Mouse (Mus musculus) cerebellum, adult 11 months (tissue): ENCODE measurements around the gene Krt33b.

Source experiments
- DNase-seq: peaks from one replicate; pipeline ENCODE4 v3.0.0; 2022

The Krt33b gene

GRCm38 (mm10) chr11:99990571-99990970, 39.1 kb downstream of the Krt33b start:
- no peak for DNase-seq

- no peak for DNase-seq
Observed at GRCm38 (mm10) chr11:99989881-99990405, 39.7 kb downstream of the Krt33b start.

DNA sequence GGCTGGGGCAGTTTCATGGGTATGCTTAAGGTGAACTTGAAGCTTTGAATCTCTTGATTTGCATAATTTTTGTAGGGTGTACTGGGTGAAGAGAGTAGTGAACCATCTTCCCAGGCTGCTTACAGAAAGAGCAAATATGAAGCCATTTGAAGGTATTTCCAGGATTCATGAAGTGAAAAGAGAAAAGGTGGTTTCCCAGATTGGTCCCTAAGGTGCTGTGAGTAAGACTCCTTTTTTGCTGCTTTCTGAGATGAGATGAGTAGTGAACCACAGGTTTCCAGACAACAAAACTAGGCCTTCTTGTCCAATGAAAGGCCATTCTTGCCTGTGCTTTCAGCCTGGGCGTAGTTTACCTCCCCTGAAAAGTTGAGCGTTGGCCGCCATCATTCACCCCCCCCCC, 41.1 kb downstream of the Krt33b start:
- no peak for DNase-seq

DNA sequence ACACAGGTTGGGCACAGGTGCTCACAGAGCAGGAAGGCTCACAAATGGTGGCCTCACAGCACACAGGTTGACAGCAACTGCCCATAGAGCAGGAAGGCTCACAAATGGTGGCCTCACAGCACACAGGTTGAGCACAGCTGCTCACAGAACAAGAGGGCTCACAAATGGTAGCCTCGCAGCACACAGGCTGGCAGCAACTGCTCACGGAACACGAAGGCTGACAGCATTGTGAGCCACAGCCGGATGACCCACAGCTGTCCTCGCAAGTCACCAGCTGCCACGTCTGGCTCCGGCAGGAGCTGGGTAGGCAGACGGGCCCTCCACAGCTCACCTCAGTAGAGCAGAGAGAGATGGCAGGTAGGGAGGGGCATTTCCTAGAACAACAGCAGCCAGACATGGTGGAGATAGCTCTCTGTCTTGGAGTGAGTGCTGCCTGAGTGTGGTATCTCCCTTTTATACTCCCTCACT, 43.5 kb downstream of the Krt33b start, which contains the start of gene Krtap16-1:
Krtap16-1 (minus strand) TSS at position 418 of the 468 bp plus-strand sequence.
- DNase-seq: no peak

GRCm38 (mm10) chr11:99985291-99986092, 44.2 kb downstream of the Krt33b start:
- peak; percentile 88 for DNase-seq

DNA sequence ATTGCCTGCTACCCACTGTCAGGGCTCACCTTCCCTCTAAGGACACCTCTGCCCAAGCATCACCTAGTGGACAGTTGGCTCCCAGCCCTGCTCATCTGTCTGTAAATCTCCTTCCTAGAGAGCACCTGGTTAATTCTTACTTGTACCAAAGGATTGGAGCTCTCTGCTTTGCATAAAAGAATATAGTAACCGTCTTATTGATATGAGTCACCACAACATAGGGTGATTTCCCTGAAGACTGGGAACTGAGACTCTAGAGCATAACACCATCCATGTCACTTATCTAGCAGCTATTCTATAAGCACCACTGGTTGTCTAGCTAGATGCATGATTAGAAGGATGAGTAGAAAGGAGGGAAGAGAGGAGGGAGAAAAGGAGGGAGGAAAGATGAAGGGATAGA, 46.2 kb downstream of the Krt33b start:
- DNase-seq: no peak

DNA sequence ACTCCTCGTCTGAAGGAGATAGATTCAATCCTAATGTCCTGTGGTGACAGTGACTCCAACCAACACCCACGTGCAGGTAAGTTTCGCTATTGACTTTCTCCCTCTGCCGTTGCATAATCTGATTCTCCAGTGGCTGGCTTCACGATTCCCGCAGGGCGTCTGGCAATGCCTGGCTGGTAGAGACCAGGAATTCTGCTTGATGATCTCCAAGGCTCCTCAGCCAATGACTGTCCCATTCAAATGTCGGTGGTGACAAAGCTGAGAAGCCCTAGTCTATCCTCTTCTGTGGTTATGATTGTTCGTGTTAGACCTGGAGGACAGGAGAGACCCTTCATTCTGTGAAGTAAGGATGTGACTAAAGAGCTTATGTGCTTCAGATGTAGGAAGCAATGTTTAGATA, 46.9 kb downstream of the Krt33b start:
- DNase-seq: no peak

DNA sequence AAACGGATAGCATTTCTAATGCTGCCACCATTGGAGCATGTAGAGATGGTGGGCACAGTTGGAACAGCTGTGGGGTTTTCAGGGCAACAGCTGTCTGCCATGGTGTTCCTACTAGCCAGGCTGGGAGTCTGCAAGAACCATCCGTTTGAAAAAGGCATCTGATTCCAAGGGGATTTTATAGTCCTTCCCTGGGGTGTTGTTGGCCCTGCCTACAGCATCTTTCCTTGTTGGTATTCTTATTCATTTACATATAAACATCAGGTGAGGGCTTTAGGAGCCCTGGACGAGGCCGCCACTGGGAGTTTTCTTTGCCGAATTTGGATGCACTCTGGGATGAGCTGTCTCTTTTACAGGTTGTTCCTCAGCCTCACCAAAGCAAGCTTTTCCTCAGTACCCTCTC, 50.7 kb downstream of the Krt33b start, which contains the start of gene Krtap29-1:
Krtap29-1 (minus strand) TSS at position 101 of the 400 bp plus-strand sequence.
- DNase-seq: no peak
